ENCODE assay signal across 8 mouse cellular contexts in the genomic region with DNA sequence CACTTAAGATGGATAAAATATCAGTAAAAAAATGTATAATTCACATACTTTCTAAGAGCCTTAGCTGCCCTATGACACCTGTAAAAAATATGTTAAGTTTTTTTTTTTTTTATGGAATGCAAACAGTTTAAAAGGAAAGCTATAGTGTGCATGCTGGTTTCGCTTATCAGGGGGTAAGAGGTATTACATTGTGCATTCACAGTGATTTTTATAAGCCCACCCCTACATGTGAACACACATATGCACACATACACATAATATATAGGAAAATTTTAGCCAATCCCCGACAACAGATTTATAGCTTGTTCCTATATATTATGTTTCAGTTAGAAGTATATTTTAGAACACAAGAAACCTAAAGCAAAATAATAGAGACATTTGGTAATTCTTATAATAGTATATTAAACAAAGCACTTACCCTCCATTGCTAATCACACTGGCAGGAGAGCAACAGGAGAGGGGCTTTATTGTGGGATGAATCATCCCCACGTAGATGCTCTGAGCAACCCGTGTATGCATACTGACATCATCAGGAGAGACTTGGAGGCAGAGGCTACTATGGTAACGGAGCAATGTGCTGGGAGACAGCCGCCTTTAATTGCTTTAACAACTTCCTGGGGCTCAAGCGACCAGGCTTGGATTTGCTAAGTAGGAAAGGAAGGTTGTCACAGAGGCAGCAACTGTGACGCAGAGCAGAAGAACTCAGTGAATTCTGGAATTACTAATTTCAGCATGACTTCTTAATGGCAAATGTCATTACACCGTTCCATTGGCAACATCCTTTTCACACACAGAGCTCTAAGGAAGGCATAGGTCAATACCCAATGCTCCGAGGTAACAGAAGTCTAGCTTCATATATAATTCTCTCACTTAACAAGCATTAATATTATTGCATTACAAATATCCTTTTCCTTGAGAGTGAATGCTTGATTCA. TPM values are rescaled to one million over a fixed set of nuclear protein-coding genes. Genes with fewer than 3 reads are reported as not detected.
A peak's percentile ranks its signal among the peaks of the same experiment; 100 is the strongest.
DNase-seq lines count a peak whose midpoint lies in the region; ATAC-seq lines count a peak whose summit lies in the region.
"Had no signal": no experiment of that assay in that cellular context is flagged by ENCODE, and none has a peak within 500 bp of the region (broad histone marks: within the 10 kb centered on the region; RNA-seq: fewer than 3 reads in every experiment).

No protein-coding gene starts in this region.

- 0 out of 2 replicates have a peak, but pooled peaks cover 2% of the 10 kb centered on the region for H3K4me1 ChIP-seq in embryonic facial prominence, embryonic 11.5 days (ENCODE audit: control insufficient read depth, insufficient read depth, low read length)
- peaks cover 23% of the 10 kb centered on the region for H3K4me1 ChIP-seq in midbrain, embryonic 12.5 days

- peak; percentile 30 for DNase-seq in R1 (ENCODE audit: low read depth, low spot score)
- peak; percentile 56 for DNase-seq in embryonic facial prominence, embryonic 11.5 days (ENCODE audit: low spot score)
- peak; percentile 37 for DNase-seq in hindlimb bud, embryonic 11.5 days (ENCODE audit: extremely low spot score, low read depth, low spot score)
- DNase-seq in kidney, postnatal 14 days = no peak
- no peak for DNase-seq in thymus, postnatal 4 days

- H3K27ac ChIP-seq in embryonic facial prominence, embryonic 11.5 days (replicated peaks; ENCODE audit: low read depth, low read length) = no peak overlapping the region
- peak overlapping the region; percentile 82 for H3K27ac ChIP-seq in midbrain, embryonic 12.5 days (replicated peaks)
- H3K27ac ChIP-seq: macrophage had no signal

- 23% methylated on average over 10 of the region's 10 CpGs for WGBS in embryonic facial prominence, embryonic 11.5 days
- WGBS in midbrain, embryonic 12.5 days = 18% methylated on average over 10 of the region's 10 CpGs

- no peak overlapping the region for H3K4me3 ChIP-seq in embryonic facial prominence, embryonic 11.5 days (ENCODE audit: low read depth, low read length)
- H3K4me3 ChIP-seq in midbrain, embryonic 12.5 days = 0 out of 2 replicates have a peak overlapping the region, but pooled peaks have one; percentile 5

- peak; percentile 82 for ATAC-seq in embryonic facial prominence, embryonic 11.5 days (replicated peaks; ENCODE audit: insufficient number of reproducible peaks, low FRiP score, low TSS enrichment, low read depth)
- peak; percentile 91 for ATAC-seq in midbrain, embryonic 12.5 days (ENCODE audit: low FRiP score, low read depth)
- ATAC-seq in CD4-positive, CD25-positive, alpha-beta regulatory T cell, adult 4 months = no peak

- H3K4me2 ChIP-seq in embryonic facial prominence, embryonic 11.5 days (ENCODE audit: low read depth, low read length) = no peak overlapping the region; the same call in 1 of the 2 replicates
- H3K4me2 ChIP-seq in midbrain, embryonic 12.5 days (replicated peaks) = peak overlapping the region; percentile 32

- no peaks in the 10 kb centered on the region for H3K27me3 ChIP-seq in embryonic facial prominence, embryonic 11.5 days (ENCODE audit: control insufficient read depth, insufficient read depth, low read length)
- no peaks in the 10 kb centered on the region for H3K27me3 ChIP-seq in midbrain, embryonic 12.5 days

- H3K9me3 ChIP-seq in embryonic facial prominence, embryonic 11.5 days (replicated peaks; ENCODE audit: control insufficient read depth, low read length) = no peaks in the 10 kb centered on the region
- H3K9me3 ChIP-seq in midbrain, embryonic 12.5 days = no peaks in the 10 kb centered on the region

- H3K9ac ChIP-seq in embryonic facial prominence, embryonic 11.5 days (replicated peaks; ENCODE audit: low read length) = no peak overlapping the region
- H3K9ac ChIP-seq in midbrain, embryonic 12.5 days (replicated peaks) = no peak overlapping the region

- no peaks in the 10 kb centered on the region for H3K36me3 ChIP-seq in embryonic facial prominence, embryonic 11.5 days (replicated peaks; ENCODE audit: control insufficient read depth, insufficient read depth, low read depth, low read length)
- H3K36me3 ChIP-seq in midbrain, embryonic 12.5 days = no peaks in the 10 kb centered on the region

RNA-seq across cellular contexts. Expression of a gene that starts 47.9 kb away (rescaled TPM):
- polyA plus RNA-seq in embryonic facial prominence, embryonic 11.5 days (2014; fragmentation: Nextera tagmentation; extraction: Ambion mirVana) = 17.1 and 22.3 TPM in 2 replicates
- polyA plus RNA-seq in midbrain, embryonic 12.5 days (2016; fragmentation: Nextera tagmentation; extraction: Ambion mirVana) = 27.2 and 28.7 TPM in 2 replicates
- 1 to 10 TPM; 3.3 to 5.9 TPM for polyA plus RNA-seq in CD4-positive, CD25-positive, alpha-beta regulatory T cell, adult 4 months (2017; shearing (Covaris generic))

Comparison
In these comparisons a context has a peak if more than half of its experiments do, and no peak if none do; other contexts are left out.
1. DNase-seq: peak in R1 (single experiment), embryonic facial prominence, embryonic 11.5 days (single experiment) and hindlimb bud, embryonic 11.5 days (single experiment); none in kidney, postnatal 14 days (single experiment) and thymus, postnatal 4 days (single experiment).